Mouse (Mus musculus) cerebellum, adult 2 months (tissue): ENCODE measurements around the gene Fbxo21.

Source experiments
- CTCF ChIP-seq: fragments of 200-500 bp; IDR thresholded peaks from 2 replicates; pipeline ENCODE4 v1.5.1; 2011; ENCODE audit warnings: low read depth, mild to moderate bottlenecking, control low read depth, low read length, moderate library complexity, borderline replicate concordance; ENCODE audit not compliant: insufficient read depth
- POLR2A ChIP-seq: fragments of 200-500 bp; IDR thresholded peaks from 2 replicates; pipeline ENCODE4 v1.6.1; 2011; ENCODE audit warnings: low read length, control low read depth, borderline replicate concordance; ENCODE audit not compliant: insufficient read depth

GRCm38 (mm10) chr5:117937186-117937585 is 39.3 kb upstream of the Fbxo21 start:
- TF ChIP-seq CTCF (no peak), POLR2A (no peak)
